Mouse (Mus musculus) midbrain, embryonic 14.5 days (tissue): ENCODE data around the gene Dpp6. TPM values are rescaled to one million over a fixed set of nuclear protein-coding genes. Genes with fewer than 3 reads are reported as not detected.
A peak's percentile ranks its signal among the peaks of the same experiment; 100 is the strongest.

Source experiments
- ATAC-seq: fragments of 200-750 bp; cut with Nextera tagmentation; 2 replicates; pipeline ENCODE4 v1.8.0; 2017; ENCODE audit warnings: moderate number of reproducible peaks, moderate library complexity; ENCODE audit not compliant: low FRiP score, low TSS enrichment
- DNase-seq: peaks from one replicate; pipeline ENCODE4 v3.0.0-alpha.2; 2015
- H3K27ac ChIP-seq: fragments of 300-500 bp; sonication (generic); replicated peaks from 2 replicates; pipeline ENCODE4 v1.5.1; 2014; ENCODE audit warnings: mild to moderate bottlenecking, low read depth, low read length, moderate library complexity
- H3K27me3 ChIP-seq: fragments of 300-500 bp; sonication (generic); 2 replicates; pipeline ENCODE4 v1.6.1; 2014; ENCODE audit warnings: low read length, control low read depth, mixed read lengths; ENCODE audit not compliant: control insufficient read depth, insufficient read depth
- H3K36me3 ChIP-seq: fragments of 300-500 bp; sonication (generic); 2 replicates; pipeline ENCODE4 v1.6.1; 2014; ENCODE audit warnings: low read length, control low read depth; ENCODE audit not compliant: control insufficient read depth, insufficient read depth
- H3K4me1 ChIP-seq: fragments of 300-500 bp; sonication (generic); 2 replicates; pipeline ENCODE4 v1.6.1; 2014; ENCODE audit warnings: mild to moderate bottlenecking, antibody characterized with exemption, low read length, control low read depth; ENCODE audit not compliant: control insufficient read depth, insufficient read depth
- H3K4me2 ChIP-seq: fragments of 300-500 bp; sonication (generic); 2 replicates; pipeline ENCODE4 v1.6.1; 2014; ENCODE audit warnings: mild to moderate bottlenecking, low read length, moderate library complexity
- H3K4me3 ChIP-seq: fragments of 300-500 bp; sonication (generic); replicated peaks from 2 replicates; pipeline ENCODE4 v1.5.1; 2014; ENCODE audit warnings: low read depth, low read length
- H3K9ac ChIP-seq: fragments of 300-500 bp; sonication (generic); replicated peaks from 2 replicates; pipeline ENCODE4 v1.6.1; 2014; ENCODE audit warnings: mild to moderate bottlenecking, low read length, moderate library complexity
- H3K9me3 ChIP-seq: fragments of 300-500 bp; sonication (generic); 2 replicates; pipeline ENCODE4 v1.6.1; 2016; ENCODE audit warnings: low read length, control low read depth, mixed read lengths; ENCODE audit not compliant: control insufficient read depth
- WGBS: fragments of 180-500 bp; shearing (Covaris S2); extraction: QIAGEN DNeasy Blood & Tissue Kit; methylation state at CpG from one replicate; pipeline ENCODE4 v1.1.7; 2014; 5-methylcytosine and 5-hydroxymethylcytosine counted together
- polyA plus RNA-seq: library from polyadenylated mRNA; unstranded; fragments of >200 nt; fragmentation: Nextera tagmentation; extraction: Ambion mirVana; gene quantifications from 2 replicates; pipeline ENCODE4 v1.2.1, GENCODE M21; 2014

The Dpp6 gene
- polyA plus RNA-seq, 1 experiment from 2014 or later, result 72.6 TPM

GRCm38 (mm10) chr5:26932413-26933122 is 115.6 kb downstream of the Dpp6 start:
- ATAC-seq (no peak), DNase-seq (no peak)
- H3K36me3 ChIP-seq, result no peaks in the 10 kb centered on the region
- H3K9ac ChIP-seq, result no peak overlapping the region
- H3K4me2 ChIP-seq, result no peak overlapping the region
- no peak overlapping the region for H3K4me3 ChIP-seq
- H3K27ac ChIP-seq, result no peak overlapping the region
- 66% methylated on average over 3 of the region's 3 CpGs for whole genome bisulfite sequencing
- H3K4me1 ChIP-seq, result no peaks in the 10 kb centered on the region
- no peaks in the 10 kb centered on the region for H3K9me3 ChIP-seq
- no peaks in the 10 kb centered on the region for H3K27me3 ChIP-seq

- DNase-seq (no peak), ATAC-seq (no peak)
- H3K9ac ChIP-seq, result no peak overlapping the region
- no peak overlapping the region for H3K27ac ChIP-seq
- no peak overlapping the region for H3K4me3 ChIP-seq
- H3K4me2 ChIP-seq, result no peak overlapping the region
- H3K27me3 ChIP-seq, result no peaks in the 10 kb centered on the region
- H3K9me3 ChIP-seq, result no peaks in the 10 kb centered on the region
- H3K36me3 ChIP-seq, result no peaks in the 10 kb centered on the region
- WGBS, result 91% methylated on average over 6 of the region's 6 CpGs
- no peaks in the 10 kb centered on the region for H3K4me1 ChIP-seq
These were observed 117.9 kb downstream of the Dpp6 start for GRCm38 (mm10) chr5:26934911-26935310.

- H3K4me2 ChIP-seq, result no peak overlapping the region
- no peak for DNase-seq
- 74% methylated on average over 5 of the region's 5 CpGs for WGBS
- no peak for ATAC-seq
- no peaks in the 10 kb centered on the region for H3K9me3 ChIP-seq
- H3K36me3 ChIP-seq, result no peaks in the 10 kb centered on the region
- no peak overlapping the region for H3K9ac ChIP-seq
- no peaks in the 10 kb centered on the region for H3K27me3 ChIP-seq
- H3K27ac ChIP-seq, result no peak overlapping the region
- H3K4me1 ChIP-seq, result no peaks in the 10 kb centered on the region
- no peak overlapping the region for H3K4me3 ChIP-seq
These were observed 124.5 kb downstream of the Dpp6 start for GRCm38 (mm10) chr5:26941471-26941870.

- H3K4me2 ChIP-seq, result no peak overlapping the region
- DNase-seq (peak; percentile 8), ATAC-seq (no peak)
- H3K4me3 ChIP-seq, result no peak overlapping the region
- H3K9me3 ChIP-seq, result no peaks in the 10 kb centered on the region
- H3K27ac ChIP-seq, result no peak overlapping the region
- H3K36me3 ChIP-seq, result no peaks in the 10 kb centered on the region
- no peak overlapping the region for H3K9ac ChIP-seq
- 62% methylated on average over 4 of the region's 4 CpGs for WGBS
- H3K4me1 ChIP-seq, result no peaks in the 10 kb centered on the region
- no peaks in the 10 kb centered on the region for H3K27me3 ChIP-seq
These were observed 128.3 kb downstream of the Dpp6 start for GRCm38 (mm10) chr5:26945169-26945920.

GRCm38 (mm10) chr5:26969941-26970590 is 153.1 kb downstream of the Dpp6 start:
- DNase-seq (no peak), ATAC-seq (no peak)
- H3K27ac ChIP-seq, result no peak overlapping the region
- H3K36me3 ChIP-seq, result no peaks in the 10 kb centered on the region
- H3K4me3 ChIP-seq, result no peak overlapping the region
- 74% methylated on average over 6 of the region's 6 CpGs for WGBS
- H3K9ac ChIP-seq, result no peak overlapping the region
- no peaks in the 10 kb centered on the region for H3K9me3 ChIP-seq
- H3K4me1 ChIP-seq, result no peaks in the 10 kb centered on the region
- H3K27me3 ChIP-seq, result no peaks in the 10 kb centered on the region
- no peak overlapping the region for H3K4me2 ChIP-seq

- no peak overlapping the region for H3K4me3 ChIP-seq
- no peaks in the 10 kb centered on the region for H3K9me3 ChIP-seq
- no peaks in the 10 kb centered on the region for H3K27me3 ChIP-seq
- 4% methylated on average over 4 of the region's 4 CpGs for WGBS
- H3K4me1 ChIP-seq, result no peaks in the 10 kb centered on the region
- H3K4me2 ChIP-seq, result no peak overlapping the region
- no peak overlapping the region for H3K27ac ChIP-seq
- H3K36me3 ChIP-seq, result no peaks in the 10 kb centered on the region
- peak; percentile 4 for DNase-seq
- no peak for ATAC-seq
- H3K9ac ChIP-seq, result no peak overlapping the region
These were observed 156.2 kb downstream of the Dpp6 start for GRCm38 (mm10) chr5:26973166-26973565.

- H3K9ac ChIP-seq, result no peak overlapping the region
- WGBS, result 20% methylated on average over 1 of the region's 1 CpGs
- H3K36me3 ChIP-seq, result no peaks in the 10 kb centered on the region
- H3K9me3 ChIP-seq, result no peaks in the 10 kb centered on the region
- H3K27ac ChIP-seq, result no peak overlapping the region
- DNase-seq (peak; percentile 39), ATAC-seq (0 out of 2 replicates have a peak, but pooled peaks have one; percentile 48)
- no peak overlapping the region for H3K4me3 ChIP-seq
- no peak overlapping the region for H3K4me2 ChIP-seq
- 0 out of 2 replicates have a peak, but pooled peaks cover 5% of the 10 kb centered on the region for H3K4me1 ChIP-seq
- H3K27me3 ChIP-seq, result no peaks in the 10 kb centered on the region
These were observed 162.3 kb downstream of the Dpp6 start for GRCm38 (mm10) chr5:26979348-26979747.

GRCm38 (mm10) chr5:26979755-26980154 is 162.8 kb downstream of the Dpp6 start:
- no peak for DNase-seq
- Histone ChIP-seq H3K4me2 (no peak overlapping the region), H3K27me3 (no peaks in the 10 kb centered on the region), H3K36me3 (no peaks in the 10 kb centered on the region), H3K9me3 (no peaks in the 10 kb centered on the region), H3K4me1 (0 out of 2 replicates have a peak, but pooled peaks cover 5% of the 10 kb centered on the region), H3K27ac (no peak overlapping the region), H3K9ac (no peak overlapping the region), H3K4me3 (no peak overlapping the region)
- WGBS, result 84% methylated on average over 3 of the region's 3 CpGs
- no peak for ATAC-seq
